Mouse (Mus musculus) neural tube, embryonic 11.5 days (tissue): ENCODE measurements around the gene Arl1. TPM values are rescaled to one million over a fixed set of nuclear protein-coding genes. Genes with fewer than 3 reads are reported as not detected.

Experiments
- ATAC-seq: fragments of 200-750 bp; cut with Nextera tagmentation; 2 replicates; pipeline ENCODE4 v1.8.0; 2017; ENCODE audit warnings: moderate number of reproducible peaks, mild to moderate bottlenecking, moderate TSS enrichment, moderate library complexity; ENCODE audit not compliant: insufficient read depth, low FRiP score, low TSS enrichment
- DNase-seq: peaks from one replicate; pipeline ENCODE4 v3.0.0-alpha.2; 2015; ENCODE audit warnings: low spot score
- H3K27ac ChIP-seq: fragments of 300-500 bp; sonication (generic); 2 replicates; pipeline ENCODE4 v1.5.1; 2014; ENCODE audit warnings: low read depth, mild to moderate bottlenecking, low read length
- H3K27me3 ChIP-seq: fragments of 300-500 bp; sonication (generic); 2 replicates; pipeline ENCODE4 v1.6.1; 2014; ENCODE audit warnings: mild to moderate bottlenecking, low read length, mixed read lengths; ENCODE audit not compliant: control insufficient read depth, insufficient read depth
- H3K36me3 ChIP-seq: fragments of 300-500 bp; sonication (generic); 2 replicates; pipeline ENCODE4 v1.6.1; 2014; ENCODE audit warnings: mild to moderate bottlenecking, low read length, moderate library complexity, mixed read lengths; ENCODE audit not compliant: control insufficient read depth, insufficient read depth
- H3K4me1 ChIP-seq: fragments of 300-500 bp; sonication (generic); 2 replicates; pipeline ENCODE4 v1.6.1; 2014; ENCODE audit warnings: low read length, mixed read lengths; ENCODE audit not compliant: control insufficient read depth, insufficient read depth
- H3K4me2 ChIP-seq: fragments of 300-500 bp; sonication (generic); 2 replicates; pipeline ENCODE4 v1.6.1; 2014; ENCODE audit warnings: low read depth, mild to moderate bottlenecking, moderate library complexity
- H3K4me3 ChIP-seq: fragments of 300-500 bp; sonication (generic); 2 replicates; pipeline ENCODE4 v1.5.1; 2014; ENCODE audit warnings: low read depth, low read length
- H3K9ac ChIP-seq: fragments of 300-500 bp; sonication (generic); 2 replicates; pipeline ENCODE4 v1.6.1; 2014; ENCODE audit warnings: mild to moderate bottlenecking, low read length
- H3K9me3 ChIP-seq: fragments of 300-500 bp; sonication (generic); 2 replicates; pipeline ENCODE4 v1.6.1; 2016; ENCODE audit warnings: low read length; ENCODE audit not compliant: control insufficient read depth
- WGBS: fragments of 180-500 bp; shearing (Covaris S2); extraction: QIAGEN DNeasy Blood & Tissue Kit; methylation state at CpG from one replicate; pipeline ENCODE4 v1.1.7; 2014; 5-methylcytosine and 5-hydroxymethylcytosine counted together
- polyA plus RNA-seq: library from polyadenylated mRNA; unstranded; fragments of >200 nt; fragmentation: Nextera tagmentation; extraction: Ambion mirVana; gene quantifications from 2 replicates; pipeline ENCODE4 v1.2.1, GENCODE M21; 2014

The Arl1 gene
- 161 and 166 TPM in 2 replicates for polyA plus RNA-seq

GRCm38 (mm10) chr10:88730571-88731495 lies at the start of gene Arl1:
Gene Arl1, plus strand, starts transcription at chr10:88730858.
- Histone ChIP-seq H3K27me3 (no peaks in the 10 kb centered on the region), H3K4me2 (peak within 1 kb of the TSS; percentile 92), H3K9ac (peak within 1 kb of the TSS; percentile 93), H3K4me3 (peak within 1 kb of the TSS; percentile 98), H3K27ac (peak within 1 kb of the TSS; percentile 17; the same call in 1 of the 2 replicates), H3K4me1 (peaks cover 10% of the 10 kb centered on the region), H3K36me3 (no peaks in the 10 kb centered on the region), H3K9me3 (no peaks in the 10 kb centered on the region)
- ATAC-seq (peak; percentile 90), DNase-seq (peak; percentile 91)
- WGBS = under 1% methylated on average over 65 of the region's 65 CpGs

GRCm38 (mm10) chr10:88682904-88683563 lies 47.6 kb upstream of the Arl1 start:
- WGBS = 91% methylated on average over 4 of the region's 4 CpGs
- Histone ChIP-seq H3K4me2 (no peak overlapping the region), H3K27me3 (no peaks in the 10 kb centered on the region)

DNA sequence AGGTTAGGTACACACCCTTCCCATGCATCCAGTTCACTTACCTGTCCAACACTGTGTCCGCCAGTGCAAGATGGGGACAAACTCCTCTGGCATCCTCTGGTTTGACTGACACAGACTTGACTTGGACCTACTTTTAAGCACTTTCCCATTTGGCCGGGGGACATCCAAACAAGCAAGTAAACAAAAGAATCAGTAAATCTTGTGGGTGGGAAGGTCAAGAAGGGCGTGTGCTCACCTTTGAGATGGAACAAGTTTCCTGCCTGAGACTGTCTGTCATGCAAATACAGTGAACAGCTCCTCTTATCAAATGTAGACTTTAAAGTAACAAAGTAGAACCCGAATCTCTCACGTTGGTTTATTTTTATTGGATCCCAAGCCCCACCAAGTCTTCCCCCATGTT lies 45.7 kb upstream of the Arl1 start, which contains the start of gene Spic:
TSS of gene Spic (minus strand) at position 91 of the 400 bp plus-strand sequence.
- ATAC-seq = no peak
- Histone ChIP-seq H3K4me3 (no peak within 1 kb of the TSS), H3K9ac (no peak within 1 kb of the TSS), H3K9me3 (no peaks in the 10 kb centered on the region), H3K4me1 (no peaks in the 10 kb centered on the region), H3K4me2 (no peak within 1 kb of the TSS), H3K27me3 (no peaks in the 10 kb centered on the region), H3K36me3 (no peaks in the 10 kb centered on the region), H3K27ac (no peak within 1 kb of the TSS)
- no peak for DNase-seq
- WGBS = 64% methylated on average over 5 of the region's 5 CpGs

More at GRCm38 (mm10) chr10:88682904-88683563, 47.6 kb upstream of the Arl1 start:
- no peak for ATAC-seq
- Histone ChIP-seq H3K4me1 (no peaks in the 10 kb centered on the region), H3K36me3 (no peaks in the 10 kb centered on the region), H3K4me3 (no peak overlapping the region), H3K9ac (no peak overlapping the region), H3K27ac (no peak overlapping the region), H3K9me3 (no peaks in the 10 kb centered on the region)
- DNase-seq = no peak

DNA sequence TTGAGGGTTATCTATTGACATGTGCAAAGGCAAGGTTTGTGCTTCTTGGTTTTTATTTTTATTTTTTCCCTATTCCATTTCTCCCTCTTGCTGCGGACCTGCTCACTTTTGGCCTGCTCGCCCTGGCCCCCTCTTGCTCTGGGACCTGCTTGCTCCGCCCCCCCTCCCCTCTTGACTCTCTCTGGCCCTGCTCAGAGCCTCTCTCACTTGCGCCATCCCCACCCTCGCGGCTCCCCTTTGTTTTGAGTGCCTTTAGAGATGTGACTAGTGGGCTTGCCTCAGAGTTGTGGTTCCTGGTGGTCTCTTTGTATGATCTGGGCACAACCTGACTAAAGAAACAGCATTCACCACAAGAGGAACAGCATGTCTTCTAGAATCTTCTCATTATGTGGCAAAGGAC lies 29.7 kb upstream of the Arl1 start:
- ATAC-seq (no peak), DNase-seq (no peak)
- Histone ChIP-seq H3K9me3 (no peaks in the 10 kb centered on the region), H3K9ac (no peak overlapping the region), H3K4me1 (no peaks in the 10 kb centered on the region), H3K4me3 (no peak overlapping the region), H3K27ac (no peak overlapping the region), H3K27me3 (no peaks in the 10 kb centered on the region), H3K36me3 (no peaks in the 10 kb centered on the region), H3K4me2 (no peak overlapping the region)
- WGBS = 73% methylated on average over 6 of the region's 6 CpGs

DNA sequence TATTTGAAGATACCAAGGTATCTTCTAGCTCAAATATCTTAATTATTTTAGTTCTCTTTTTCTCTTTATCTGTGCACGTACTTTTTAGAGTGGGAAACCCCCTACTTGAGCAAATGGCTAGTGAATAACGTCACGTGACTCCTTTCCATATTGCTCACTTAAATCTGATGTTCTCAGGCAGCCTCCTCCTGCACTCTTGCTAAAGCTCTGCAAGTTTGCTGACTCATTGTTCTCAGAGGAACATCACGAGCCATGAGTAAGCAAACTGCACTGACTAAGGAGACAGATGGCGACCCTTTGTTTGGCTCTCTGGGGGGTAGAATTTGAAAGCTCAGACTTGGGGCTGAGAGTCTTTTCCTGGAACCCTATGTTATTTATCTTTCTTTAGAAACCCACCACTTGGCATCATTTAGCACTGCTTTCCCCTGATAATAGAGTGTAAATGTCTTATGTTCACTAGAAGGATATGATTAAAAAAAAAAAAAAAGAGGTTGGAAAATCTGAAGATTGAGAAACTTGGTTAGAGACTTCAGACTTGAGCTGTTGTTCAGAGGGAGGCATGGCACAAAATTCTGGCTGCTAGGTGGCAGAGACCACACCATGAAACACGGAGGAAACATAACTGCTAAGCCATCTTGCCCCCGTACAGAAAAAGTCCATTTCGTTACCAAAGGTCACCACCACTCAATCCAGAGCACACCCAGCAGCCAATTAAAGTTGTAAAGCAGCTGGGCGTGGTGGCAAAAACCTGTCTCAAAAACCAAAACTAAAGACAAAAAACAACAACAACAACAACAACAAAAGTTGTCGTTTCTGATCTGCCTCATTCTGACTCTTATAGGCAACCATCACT lies 21.8 kb upstream of the Arl1 start:
- peak; percentile 39 for DNase-seq
- no peak overlapping the region for H3K27ac ChIP-seq

DNA sequence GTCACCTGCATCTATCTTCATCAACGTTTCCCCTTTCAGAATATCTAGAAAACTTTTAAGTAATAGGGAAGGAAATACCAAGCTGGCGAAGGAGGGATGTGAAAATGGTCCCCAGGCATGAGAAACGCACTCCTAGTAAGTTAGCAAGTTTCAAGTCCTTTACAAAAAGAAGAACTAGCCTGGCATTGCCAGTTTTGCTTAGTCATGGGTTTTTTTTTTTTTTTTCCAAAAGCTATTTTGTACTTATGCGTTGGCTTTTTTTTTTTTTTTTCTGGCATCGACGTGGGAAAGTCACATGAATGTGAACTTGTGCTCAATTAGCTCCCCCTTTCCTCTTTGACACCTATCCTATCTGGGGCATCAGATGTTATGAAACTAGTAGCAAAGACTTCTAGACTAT lies 18.3 kb upstream of the Arl1 start:
- H3K36me3 ChIP-seq = no peaks in the 10 kb centered on the region
- DNase-seq = no peak
- no peak for ATAC-seq
- 87% methylated on average over 6 of the region's 6 CpGs for WGBS
- no peaks in the 10 kb centered on the region for H3K9me3 ChIP-seq
- no peaks in the 10 kb centered on the region for H3K4me1 ChIP-seq
- H3K9ac ChIP-seq = no peak overlapping the region
- no peak overlapping the region for H3K4me3 ChIP-seq
- H3K27me3 ChIP-seq = no peaks in the 10 kb centered on the region
- H3K4me2 ChIP-seq = no peak overlapping the region
- no peak overlapping the region for H3K27ac ChIP-seq

More for the DNA sequence above, 21.8 kb upstream of the Arl1 start:
- no peak overlapping the region for H3K4me2 ChIP-seq
- no peaks in the 10 kb centered on the region for H3K9me3 ChIP-seq
- no peak for ATAC-seq
- H3K9ac ChIP-seq = no peak overlapping the region
- 62% methylated on average over 10 of the region's 10 CpGs for WGBS
- H3K27me3 ChIP-seq = no peaks in the 10 kb centered on the region
- no peaks in the 10 kb centered on the region for H3K36me3 ChIP-seq
- no peak overlapping the region for H3K4me3 ChIP-seq
- H3K4me1 ChIP-seq = no peaks in the 10 kb centered on the region

GRCm38 (mm10) chr10:88714744-88715143 lies 15.9 kb upstream of the Arl1 start:
- no peak overlapping the region for H3K4me3 ChIP-seq
- DNase-seq (no peak), ATAC-seq (no peak)
- no peak overlapping the region for H3K27ac ChIP-seq
- H3K4me1 ChIP-seq = no peaks in the 10 kb centered on the region
- no peaks in the 10 kb centered on the region for H3K27me3 ChIP-seq
- H3K9me3 ChIP-seq = no peaks in the 10 kb centered on the region
- no peak overlapping the region for H3K4me2 ChIP-seq
- H3K9ac ChIP-seq = no peak overlapping the region
- 85% methylated on average over 4 of the region's 4 CpGs for WGBS
- no peaks in the 10 kb centered on the region for H3K36me3 ChIP-seq

DNA sequence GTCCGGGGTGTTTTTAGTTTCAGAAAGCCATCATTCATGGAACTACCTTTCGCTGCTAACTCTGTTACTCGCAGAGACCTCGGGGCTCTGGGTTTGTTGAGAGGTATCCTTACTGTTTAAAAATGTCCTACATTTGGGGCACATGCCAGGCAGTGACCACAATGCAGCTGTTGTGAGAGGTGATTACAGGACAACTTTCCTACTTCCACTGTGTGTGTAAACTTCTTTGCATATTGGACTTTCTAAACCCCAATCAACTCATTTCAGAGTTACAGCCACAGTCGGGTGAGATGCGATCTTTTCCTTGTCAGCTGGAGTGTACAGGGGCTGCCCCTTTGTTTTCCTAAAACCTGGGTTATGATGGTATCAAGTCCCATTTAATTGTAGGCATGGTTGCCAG lies 15.0 kb upstream of the Arl1 start:
- no peak overlapping the region for H3K9ac ChIP-seq
- no peaks in the 10 kb centered on the region for H3K36me3 ChIP-seq
- WGBS = 83% methylated on average over 6 of the region's 6 CpGs
- no peak overlapping the region for H3K27ac ChIP-seq
- H3K9me3 ChIP-seq = no peaks in the 10 kb centered on the region
- no peak overlapping the region for H3K4me2 ChIP-seq
- no peaks in the 10 kb centered on the region for H3K4me1 ChIP-seq
- ATAC-seq (no peak), DNase-seq (no peak)
- H3K4me3 ChIP-seq = no peak overlapping the region
- H3K27me3 ChIP-seq = no peaks in the 10 kb centered on the region
